Mouse (Mus musculus) lung, adult 2 months (tissue): ENCODE results near the gene Magi1. TPM values are rescaled to one million over a fixed set of nuclear protein-coding genes. Genes with fewer than 3 reads are reported as not detected.
A peak's percentile ranks its signal among the peaks of the same experiment; 100 is the strongest.

Source experiments
- DNase-seq: peaks from one replicate; pipeline ENCODE4 v3.0.0; 2022
- H3K4me1 ChIP-seq: fragments of 200-500 bp; 2 replicates; pipeline ENCODE4 v1.6.1; 2011; ENCODE audit warnings: low read length; ENCODE audit not compliant: control insufficient read depth, insufficient read depth
- H3K4me3 ChIP-seq: fragments of 200-500 bp; replicated peaks from 2 replicates; pipeline ENCODE3; 2011; ENCODE audit warnings: low read depth, mild to moderate bottlenecking, control low read depth, low read length; ENCODE audit errors: extremely low read depth
- CTCF ChIP-seq: fragments of 200-500 bp; IDR thresholded peaks from 2 replicates; pipeline ENCODE4 v1.5.1; 2011; ENCODE audit warnings: mild to moderate bottlenecking, low read length, control low read depth; ENCODE audit not compliant: insufficient read depth
- POLR2A ChIP-seq: fragments of 200-500 bp; IDR thresholded peaks from 2 replicates; pipeline ENCODE4 v1.6.1; 2011; ENCODE audit warnings: low read depth, mild to moderate bottlenecking, control low read depth, low read length, borderline replicate concordance; ENCODE audit errors: extremely low read depth
- WGBS: fragments of 180-500 bp; shearing (Covaris S2); methylation state at CpG from one replicate; pipeline ENCODE4 v1.1.7; 2018; 5-methylcytosine and 5-hydroxymethylcytosine counted together
- polyA plus RNA-seq: library from polyadenylated mRNA; depleted of rRNA; stranded (reverse); fragments of >200 nt; gene quantifications from 2 replicates; pipeline ENCODE4 v1.2.3, GENCODE M21; 2012

Magi1 gene
- polyA plus RNA-seq, 1 experiment: 12.3 TPM

DNA sequence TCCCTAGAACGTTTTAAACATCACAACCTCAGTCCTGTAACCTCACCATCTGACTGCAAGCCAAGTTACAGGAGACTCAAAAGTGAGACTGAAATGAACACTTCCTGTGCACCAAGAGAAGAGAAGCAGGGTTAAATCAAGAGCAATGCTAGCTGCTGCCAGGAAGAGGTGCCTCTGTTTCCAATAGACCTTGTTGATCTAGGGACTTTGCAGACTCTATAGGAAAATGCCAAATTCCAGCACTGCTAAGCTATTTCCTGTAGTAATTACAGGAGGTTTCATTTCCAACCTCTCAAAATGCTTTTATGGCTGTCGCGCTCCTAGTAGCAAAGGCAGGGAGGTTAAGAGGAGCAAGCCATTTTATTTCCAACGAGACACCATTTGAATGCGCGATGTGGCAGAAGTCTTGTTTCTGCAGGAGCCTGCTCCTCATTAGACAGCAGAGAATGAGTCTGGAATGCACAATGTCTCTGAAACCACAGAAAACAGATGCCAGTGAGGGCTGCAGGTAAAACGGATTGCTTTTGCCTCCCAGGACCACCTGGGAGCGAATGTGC is 222.2 kb downstream of the Magi1 start:
- no peak for TF ChIP-seq CTCF
- no peak for TF ChIP-seq POLR2A
- no peak overlapping the region for H3K4me3 ChIP-seq
- no peak for DNase-seq
- H3K4me1 ChIP-seq: peaks cover 6% of the 10 kb centered on the region
- 67% methylated on average over 8 of the region's 8 CpGs for WGBS

DNA sequence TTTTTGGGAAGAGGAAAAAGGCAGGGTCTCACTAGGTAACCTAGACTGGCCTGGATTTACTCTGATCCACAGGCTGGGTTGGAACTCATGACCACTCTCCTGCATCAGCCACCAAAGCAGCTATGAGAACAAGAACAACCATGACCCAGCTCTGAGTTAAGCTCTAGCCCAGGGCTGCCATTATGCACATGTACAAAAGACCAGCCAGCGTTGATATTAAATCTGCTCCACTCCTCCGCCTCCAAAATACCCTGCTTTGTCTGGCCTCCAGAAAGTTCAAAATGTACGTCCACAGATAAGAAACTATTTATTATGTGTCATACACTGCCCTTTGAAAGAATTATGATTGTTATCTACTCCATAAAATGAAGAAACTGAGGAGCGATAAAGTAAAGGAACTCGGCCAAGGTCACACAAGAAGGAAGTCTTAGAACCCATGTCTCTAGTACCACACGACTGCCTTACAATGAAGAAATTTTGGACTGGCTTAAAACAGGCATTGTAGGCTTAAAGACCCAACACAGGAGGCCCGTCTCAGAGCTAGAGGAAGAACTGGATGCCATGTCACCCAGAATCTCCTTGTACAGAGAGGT is 223.0 kb downstream of the Magi1 start:
- WGBS: 68% methylated on average over 7 of the region's 7 CpGs

DNA sequence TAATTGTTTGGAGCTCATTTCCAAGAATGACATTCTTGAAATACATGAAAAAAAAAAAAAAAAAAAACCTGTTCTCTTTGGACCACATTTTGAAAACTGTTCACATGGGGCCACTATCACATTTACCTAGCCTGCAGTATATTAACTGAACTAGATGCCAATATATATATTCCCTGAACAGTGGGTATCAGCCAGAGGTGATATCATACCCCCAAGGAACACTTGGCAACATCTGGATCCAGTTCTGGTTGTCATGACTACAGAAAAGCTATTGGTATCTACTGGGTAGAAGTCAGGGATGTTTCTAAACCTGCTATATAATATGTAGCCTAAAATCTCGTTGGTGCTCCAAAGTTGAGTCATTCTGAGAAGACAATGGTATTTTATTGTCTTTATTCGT is 224.6 kb downstream of the Magi1 start:
- TF ChIP-seq CTCF: no peak
- no peak for TF ChIP-seq POLR2A
- WGBS: 81% methylated on average over 2 of the region's 2 CpGs

More for the DNA sequence above, 223.0 kb downstream of the Magi1 start:
- DNase-seq: no peak
- Histone ChIP-seq H3K4me1 (peaks cover 6% of the 10 kb centered on the region), H3K4me3 (no peak overlapping the region)
- TF ChIP-seq CTCF (no peak), POLR2A (no peak)

GRCm38 (mm10) chr6:94053920-94054319 is 229.8 kb downstream of the Magi1 start:
- 48% methylated on average over 1 of the region's 1 CpGs for WGBS
- no peak for TF ChIP-seq POLR2A
- peak; percentile 54 for TF ChIP-seq CTCF
- no peak for DNase-seq
- Histone ChIP-seq H3K4me3 (no peak overlapping the region), H3K4me1 (no peaks in the 10 kb centered on the region)

More for the DNA sequence above, 224.6 kb downstream of the Magi1 start:
- peaks cover 6% of the 10 kb centered on the region for H3K4me1 ChIP-seq
- no peak for DNase-seq
- H3K4me3 ChIP-seq: no peak overlapping the region

DNA sequence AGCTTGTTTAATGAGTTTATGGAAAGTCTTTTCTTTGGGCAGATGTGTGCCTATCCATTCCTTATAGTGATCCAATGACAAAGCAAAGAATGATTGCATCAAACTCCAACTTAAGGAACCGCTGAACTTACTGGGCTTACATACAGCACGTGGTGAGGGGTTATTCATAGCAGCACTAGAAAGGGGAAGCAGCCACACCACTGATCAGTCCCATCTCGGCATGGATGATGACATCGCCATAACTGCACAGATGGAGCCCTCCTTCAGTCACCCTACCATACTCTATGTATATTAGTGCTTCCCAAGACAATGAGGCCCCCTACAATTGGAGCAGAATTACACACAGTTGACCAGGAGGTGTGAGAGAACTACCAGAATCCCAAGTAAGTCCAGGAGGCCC is 238.5 kb downstream of the Magi1 start:
- Histone ChIP-seq H3K4me3 (no peak overlapping the region), H3K4me1 (no peaks in the 10 kb centered on the region)
- DNase-seq: no peak
- 73% methylated on average over 4 of the region's 4 CpGs for WGBS
- TF ChIP-seq POLR2A (no peak), CTCF (no peak)

DNA sequence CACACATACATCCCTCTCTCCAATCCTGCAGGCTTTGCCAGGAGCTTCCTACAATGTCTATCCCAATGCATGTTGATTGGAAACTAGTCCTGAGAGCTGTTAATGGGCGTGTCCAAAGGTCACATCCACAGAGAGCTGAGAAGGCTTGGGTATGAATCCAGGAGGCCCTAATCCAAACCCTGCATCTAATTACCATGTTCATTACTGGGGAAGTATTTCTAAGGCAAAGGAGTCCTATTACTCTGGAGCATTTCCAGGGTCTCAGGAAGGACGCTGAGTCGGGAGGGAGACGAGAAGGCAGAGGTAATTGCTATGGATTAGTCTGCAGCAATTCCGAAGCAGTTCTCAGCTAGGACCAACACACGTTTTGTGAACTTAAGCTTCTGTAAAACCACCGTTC is 240.3 kb downstream of the Magi1 start:
- TF ChIP-seq CTCF (no peak), POLR2A (no peak)
- 76% methylated on average over 7 of the region's 7 CpGs for WGBS
- no peak for DNase-seq
- no peaks in the 10 kb centered on the region for H3K4me1 ChIP-seq
- no peak overlapping the region for H3K4me3 ChIP-seq

- no peak overlapping the region for H3K4me3 ChIP-seq
- no peak for DNase-seq
- TF ChIP-seq CTCF (no peak; the same call in 1 of the 2 replicates), POLR2A (no peak)
- 58% methylated on average over 2 of the region's 2 CpGs for WGBS
- H3K4me1 ChIP-seq: no peaks in the 10 kb centered on the region
Measured at GRCm38 (mm10) chr6:94040093-94040492, 243.6 kb downstream of the Magi1 start.

DNA sequence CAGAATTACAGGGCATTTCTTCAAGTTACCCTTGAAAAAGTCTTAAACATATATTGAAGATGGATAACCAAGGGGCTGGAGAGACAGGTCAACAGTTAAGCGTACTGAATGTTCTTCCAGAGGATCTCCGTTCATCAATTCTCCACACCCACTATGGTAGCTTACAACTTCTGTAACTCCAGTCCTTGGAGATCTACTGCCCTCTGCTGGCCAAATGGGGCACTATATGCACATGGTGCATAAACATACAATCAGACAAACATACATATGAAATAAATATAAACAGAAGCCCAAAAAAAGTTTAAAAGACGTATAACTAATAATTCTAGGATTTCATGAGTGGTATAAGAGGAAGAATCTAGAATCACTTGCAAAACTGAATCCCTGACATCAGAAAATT is 244.8 kb downstream of the Magi1 start:
- 96% methylated on average over 3 of the region's 3 CpGs for WGBS
- TF ChIP-seq CTCF: no peak
- no peak for TF ChIP-seq POLR2A
- Histone ChIP-seq H3K4me3 (no peak overlapping the region), H3K4me1 (no peaks in the 10 kb centered on the region)
- DNase-seq: no peak

GRCm38 (mm10) chr6:94036554-94036953 is 247.2 kb downstream of the Magi1 start:
- 71% methylated on average over 7 of the region's 7 CpGs for WGBS
- no peak for DNase-seq
- no peak overlapping the region for H3K4me3 ChIP-seq
- TF ChIP-seq POLR2A (no peak), CTCF (no peak)
- H3K4me1 ChIP-seq: no peaks in the 10 kb centered on the region

DNA sequence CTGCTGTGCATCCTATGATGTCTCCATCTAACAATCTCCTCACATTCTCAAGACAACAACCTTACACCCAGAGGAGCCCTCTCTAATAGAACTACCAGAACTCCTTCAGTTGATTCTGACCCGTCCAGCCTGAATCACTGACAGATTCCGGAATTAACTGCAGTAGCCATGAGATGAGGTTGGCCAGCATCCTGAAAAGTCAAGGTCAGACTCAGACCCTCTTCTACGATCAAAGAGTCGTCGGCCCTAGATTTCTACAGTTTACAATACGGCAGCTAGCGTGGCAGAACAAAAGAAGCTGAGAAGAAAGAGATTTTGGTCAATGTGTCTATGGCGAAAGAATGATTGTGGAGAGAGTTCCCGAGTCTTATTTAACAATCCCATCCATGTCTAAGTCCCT is 257.4 kb downstream of the Magi1 start:
- WGBS: 87% methylated on average over 9 of the region's 9 CpGs
- DNase-seq: no peak
- no peak for TF ChIP-seq CTCF
- no peak for TF ChIP-seq POLR2A
- Histone ChIP-seq H3K4me3 (no peak overlapping the region), H3K4me1 (no peaks in the 10 kb centered on the region)
